24 mouse cellular contexts compared by ENCODE assay signal in the genomic region with DNA sequence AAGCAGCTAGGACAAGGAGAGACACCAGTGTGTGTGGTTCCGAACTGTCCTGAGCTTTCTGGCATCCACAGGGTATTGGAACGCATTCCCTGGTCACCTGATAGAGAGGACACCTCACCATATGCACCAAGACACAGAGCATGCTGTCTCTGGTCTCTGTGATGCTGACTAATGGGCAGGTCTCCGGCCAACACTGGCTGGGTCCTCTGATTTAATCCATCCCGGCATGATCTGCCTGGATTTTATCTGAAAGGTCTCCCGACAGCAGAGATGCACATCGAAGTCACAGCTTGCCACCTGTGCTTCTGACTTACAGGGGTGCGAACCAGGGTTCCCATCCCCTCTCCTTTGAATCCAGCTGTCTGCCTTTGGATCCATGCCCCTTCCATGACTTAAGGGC.
A peak's percentile ranks its signal among the peaks of the same experiment; 100 is the strongest.
DNase-seq lines count a peak whose midpoint lies in the region; ATAC-seq and TF ChIP-seq lines count a peak whose summit lies in the region.
"Had no signal": no experiment of that assay in that cellular context is flagged by ENCODE, and none has a peak within 500 bp of the region (broad histone marks: within the 10 kb centered on the region; RNA-seq: fewer than 3 reads in every experiment).

No protein-coding gene starts in this region.

- 60% methylated on average over 7 of the region's 7 CpGs for WGBS in hindbrain, postnatal 0 days
- WGBS in hindbrain, embryonic 13.5 days: 74% methylated on average over 7 of the region's 7 CpGs
- WGBS in midbrain, postnatal 0 days: 72% methylated on average over 7 of the region's 7 CpGs
- 71% methylated on average over 7 of the region's 7 CpGs for WGBS in embryonic facial prominence, embryonic 10.5 days

- no peaks in the 10 kb centered on the region for H3K36me3 ChIP-seq in hindbrain, postnatal 0 days (ENCODE audit: insufficient read depth, low read length)
- no peaks in the 10 kb centered on the region for H3K36me3 ChIP-seq in hindbrain, embryonic 13.5 days
- H3K36me3 ChIP-seq in midbrain, postnatal 0 days (ENCODE audit: insufficient read depth, low read length): no peaks in the 10 kb centered on the region
- H3K36me3 ChIP-seq in embryonic facial prominence, embryonic 10.5 days (replicated peaks): no peaks in the 10 kb centered on the region
- H3K36me3 ChIP-seq: embryonic facial prominence, embryonic 13.5 days; heart, embryonic 13.5 days; intestine, embryonic 15.5 days; kidney, embryonic 15.5 days; limb, embryonic 12.5 days; liver, embryonic 12.5 days; neural tube, embryonic 15.5 days; stomach, embryonic 15.5 days had no signal

- ATAC-seq in cerebellum, adult (ENCODE audit: insufficient number of reproducible peaks, low FRiP score, low TSS enrichment): peak; percentile 65; the same call in 1 of the 2 replicates
- ATAC-seq in hindbrain, postnatal 0 days: no peak
- no peak for ATAC-seq in hindbrain, embryonic 13.5 days (ENCODE audit: low FRiP score)
- no peak for ATAC-seq in midbrain, postnatal 0 days (ENCODE audit: low FRiP score)
- ATAC-seq in CD4-positive, CD25-positive, alpha-beta regulatory T cell, adult 4 months: no peak
- ATAC-seq: activated CD4-positive, CD25-positive, alpha-beta regulatory T cell, adult 4 months; intestine, embryonic 15.5 days; liver, embryonic 12.5 days had no signal

- H3K4me1 ChIP-seq in hindbrain, postnatal 0 days (ENCODE audit: insufficient read depth, low read length): peaks cover 21% of the 10 kb centered on the region
- peaks cover 25% of the 10 kb centered on the region for H3K4me1 ChIP-seq in hindbrain, embryonic 13.5 days (replicated peaks)
- H3K4me1 ChIP-seq in midbrain, postnatal 0 days (ENCODE audit: insufficient read depth, low read length): peaks cover 13% of the 10 kb centered on the region
- peaks cover 18% of the 10 kb centered on the region for H3K4me1 ChIP-seq in embryonic facial prominence, embryonic 10.5 days
- H3K4me1 ChIP-seq: liver, embryonic 12.5 days; stomach, embryonic 15.5 days had no signal

- no peak overlapping the region for H3K4me2 ChIP-seq in hindbrain, postnatal 0 days (ENCODE audit: low read depth, low read length)
- H3K4me2 ChIP-seq in hindbrain, embryonic 13.5 days: no peak overlapping the region
- no peak overlapping the region for H3K4me2 ChIP-seq in midbrain, postnatal 0 days (ENCODE audit: low read depth, low read length, poor library complexity, severe bottlenecking)
- H3K4me2 ChIP-seq: embryonic facial prominence, embryonic 13.5 days; heart, embryonic 13.5 days; intestine, embryonic 15.5 days; kidney, embryonic 15.5 days; limb, embryonic 12.5 days; liver, embryonic 12.5 days; neural tube, embryonic 15.5 days; stomach, embryonic 15.5 days had no signal

- H3K27me3 ChIP-seq in hindbrain, postnatal 0 days (ENCODE audit: insufficient read depth, low read length): no peaks in the 10 kb centered on the region
- 0 out of 2 replicates have a peak, but pooled peaks cover 6% of the 10 kb centered on the region for H3K27me3 ChIP-seq in hindbrain, embryonic 13.5 days
- no peaks in the 10 kb centered on the region for H3K27me3 ChIP-seq in midbrain, postnatal 0 days (ENCODE audit: insufficient read depth, low read length)
- peaks cover 41% of the 10 kb centered on the region for H3K27me3 ChIP-seq in embryonic facial prominence, embryonic 10.5 days (replicated peaks; ENCODE audit: low read depth, poor library complexity, severe bottlenecking)
- H3K27me3 ChIP-seq: neural tube, embryonic 15.5 days had no signal

- no peak overlapping the region for H3K4me3 ChIP-seq in hindbrain, postnatal 0 days (ENCODE audit: low read length)
- H3K4me3 ChIP-seq in hindbrain, embryonic 13.5 days: no peak overlapping the region
- no peak overlapping the region for H3K4me3 ChIP-seq in midbrain, postnatal 0 days (ENCODE audit: low read depth, low read length)
- H3K4me3 ChIP-seq in embryonic facial prominence, embryonic 10.5 days: no peak overlapping the region
- H3K4me3 ChIP-seq: embryonic facial prominence, embryonic 13.5 days; heart, embryonic 13.5 days; intestine, embryonic 15.5 days; kidney, embryonic 15.5 days; limb, embryonic 12.5 days; liver, embryonic 12.5 days; neural tube, embryonic 15.5 days; stomach, embryonic 15.5 days had no signal

- TF ChIP-seq CTCF in hindbrain, postnatal 0 days (IDR thresholded peaks at IDR 0.05; ENCODE audit: low read depth): no peak
- no peak for TF ChIP-seq CTCF in midbrain, postnatal 0 days (IDR thresholded peaks at IDR 0.05)

- DNase-seq in cerebellum, postnatal 4 days (ENCODE audit: low spot score in 2 of 2): no peak
- no peak for DNase-seq in hindbrain, postnatal 0 days (ENCODE audit: low spot score)
- peak; percentile 62 to 65 for DNase-seq in cerebellum, postnatal 10 days
- no peak for DNase-seq in midbrain, postnatal 0 days (ENCODE audit: low spot score)
- DNase-seq in embryonic facial prominence, embryonic 10.5 days (ENCODE audit: low spot score): no peak
- DNase-seq: adrenal gland, postnatal 14 days; gastrocnemius, postnatal 14 days; heart, adult 18-20 months; lung, adult 2 months; lung, postnatal 36 days; retina, postnatal 1 day; thymus, adult 18-20 months had no signal

- H3K9me3 ChIP-seq in hindbrain, postnatal 0 days (ENCODE audit: low read length): no peaks in the 10 kb centered on the region
- H3K9me3 ChIP-seq in hindbrain, embryonic 13.5 days: no peaks in the 10 kb centered on the region
- no peaks in the 10 kb centered on the region for H3K9me3 ChIP-seq in midbrain, postnatal 0 days (ENCODE audit: low read length)
- no peaks in the 10 kb centered on the region for H3K9me3 ChIP-seq in embryonic facial prominence, embryonic 10.5 days
- H3K9me3 ChIP-seq: embryonic facial prominence, embryonic 13.5 days; intestine, embryonic 15.5 days; kidney, embryonic 15.5 days; liver, embryonic 12.5 days; neural tube, embryonic 15.5 days; stomach, embryonic 15.5 days had no signal

- H3K9ac ChIP-seq in hindbrain, postnatal 0 days (replicated peaks; ENCODE audit: low read length): no peak overlapping the region
- no peak overlapping the region for H3K9ac ChIP-seq in hindbrain, embryonic 13.5 days
- no peak overlapping the region for H3K9ac ChIP-seq in midbrain, postnatal 0 days (replicated peaks; ENCODE audit: low read length, poor library complexity, severe bottlenecking)
- H3K9ac ChIP-seq: embryonic facial prominence, embryonic 13.5 days; heart, embryonic 13.5 days; intestine, embryonic 15.5 days; kidney, embryonic 15.5 days; limb, embryonic 12.5 days; liver, embryonic 12.5 days; neural tube, embryonic 15.5 days; stomach, embryonic 15.5 days had no signal

- H3K27ac ChIP-seq in hindbrain, postnatal 0 days: peak overlapping the region; percentile 77
- no peak overlapping the region for H3K27ac ChIP-seq in hindbrain, embryonic 13.5 days
- peak overlapping the region; percentile 62; the same call in 1 of the 2 replicates for H3K27ac ChIP-seq in midbrain, postnatal 0 days (ENCODE audit: low read depth, low read length)
- H3K27ac ChIP-seq in embryonic facial prominence, embryonic 10.5 days (replicated peaks): no peak overlapping the region
- H3K27ac ChIP-seq: embryonic facial prominence, embryonic 13.5 days; heart, embryonic 13.5 days; intestine, embryonic 15.5 days; kidney, embryonic 15.5 days; limb, embryonic 12.5 days; liver, embryonic 12.5 days; neural tube, embryonic 15.5 days; stomach, embryonic 15.5 days had no signal

Comparison
In these comparisons a context has a peak if more than half of its experiments do, and no peak if none do; other contexts are left out.
1. DNase-seq: peak in cerebellum, postnatal 10 days (2 of 2); none in cerebellum, postnatal 4 days (0 of 2), hindbrain, postnatal 0 days (single experiment), midbrain, postnatal 0 days (single experiment) and embryonic facial prominence, embryonic 10.5 days (single experiment).
2. H3K27ac ChIP-seq: peak in hindbrain, postnatal 0 days (single experiment) and midbrain, postnatal 0 days (single experiment); none in hindbrain, embryonic 13.5 days (single experiment) and embryonic facial prominence, embryonic 10.5 days (single experiment).